Mouse (Mus musculus): ENCODE measurements around the gene Oit1. TPM values are rescaled to one million over a fixed set of nuclear protein-coding genes. Genes with fewer than 3 reads are reported as not detected.

Gene Oit1
- polyA plus RNA-seq, 1 experiment from 2014 or later: not detected

DNA sequence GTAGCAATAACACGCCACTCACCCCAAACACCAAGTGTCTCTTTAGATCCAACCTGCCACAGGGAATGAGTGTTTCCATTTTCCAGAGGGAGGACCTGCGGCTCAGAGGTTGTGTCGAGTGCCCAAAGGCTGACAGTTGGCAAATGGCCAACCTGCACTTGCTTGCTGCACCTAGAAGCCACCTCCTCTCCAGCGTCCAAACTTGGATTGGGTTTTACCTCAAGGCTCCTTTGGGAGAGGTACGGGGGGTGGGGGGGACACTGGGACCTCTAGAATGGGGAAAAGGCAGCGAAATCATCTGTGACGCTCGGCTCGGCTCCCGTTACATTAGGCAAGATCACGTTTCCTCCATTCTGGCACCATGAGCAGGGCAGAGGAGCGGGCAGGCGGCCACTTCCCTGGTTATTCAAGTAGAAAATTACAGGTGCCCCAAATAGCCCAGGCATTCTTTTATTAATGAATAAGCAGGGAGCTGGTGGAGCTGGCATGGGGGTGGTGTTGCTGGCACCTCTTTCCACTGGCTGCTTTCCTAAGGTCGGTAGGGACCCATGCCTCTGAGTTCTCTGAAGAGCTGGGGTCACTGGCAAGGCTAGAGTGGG lies 47.1 kb downstream of the Oit1 start:
- Histone ChIP-seq H3K9me3 (no peaks in the 10 kb centered on the region), H3K27me3 (no peaks in the 10 kb centered on the region), H3K4me2 (no peak overlapping the region), H3K9ac (no peak overlapping the region), H3K4me3 (replicated peaks) (no peak overlapping the region), H3K27ac (no peak overlapping the region), H3K36me3 (replicated peaks) (no peaks in the 10 kb centered on the region), H3K4me1 (peaks cover 23% of the 10 kb centered on the region)
- no peak for ATAC-seq (ENCODE audit: low FRiP score)
- WGBS: 81% methylated on average over 14 of the region's 14 CpGs

DNA sequence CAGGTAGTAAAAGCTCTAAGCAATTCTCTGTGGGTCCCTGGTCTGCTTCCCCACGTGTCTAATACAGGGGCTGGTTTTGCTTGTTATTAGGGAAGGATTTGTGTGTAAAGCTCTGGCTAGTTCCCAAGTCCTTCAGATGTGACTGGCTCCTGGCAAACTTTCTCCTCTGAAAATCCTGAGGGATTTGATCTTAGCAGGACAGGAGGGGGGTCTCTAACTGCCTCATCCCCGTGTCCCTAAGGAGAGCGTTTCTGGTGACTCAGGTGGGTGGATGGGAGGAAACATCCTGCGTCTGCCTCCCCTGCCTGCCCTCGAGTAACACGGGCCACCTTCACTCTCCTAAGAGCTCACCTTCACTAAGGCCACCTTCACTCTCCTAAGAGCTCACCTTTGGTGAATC lies 48.2 kb downstream of the Oit1 start:
- H3K9ac ChIP-seq: no peak overlapping the region
- H3K27me3 ChIP-seq: no peaks in the 10 kb centered on the region
- H3K36me3 ChIP-seq (replicated peaks): no peaks in the 10 kb centered on the region
- no peak for ATAC-seq (ENCODE audit: low FRiP score)
- H3K27ac ChIP-seq: no peak overlapping the region
- H3K4me1 ChIP-seq: peaks cover 23% of the 10 kb centered on the region
- no peak overlapping the region for H3K4me2 ChIP-seq
- no peak overlapping the region for H3K4me3 ChIP-seq (replicated peaks)
- WGBS: 74% methylated on average over 6 of the region's 6 CpGs
- H3K9me3 ChIP-seq: no peaks in the 10 kb centered on the region

DNA sequence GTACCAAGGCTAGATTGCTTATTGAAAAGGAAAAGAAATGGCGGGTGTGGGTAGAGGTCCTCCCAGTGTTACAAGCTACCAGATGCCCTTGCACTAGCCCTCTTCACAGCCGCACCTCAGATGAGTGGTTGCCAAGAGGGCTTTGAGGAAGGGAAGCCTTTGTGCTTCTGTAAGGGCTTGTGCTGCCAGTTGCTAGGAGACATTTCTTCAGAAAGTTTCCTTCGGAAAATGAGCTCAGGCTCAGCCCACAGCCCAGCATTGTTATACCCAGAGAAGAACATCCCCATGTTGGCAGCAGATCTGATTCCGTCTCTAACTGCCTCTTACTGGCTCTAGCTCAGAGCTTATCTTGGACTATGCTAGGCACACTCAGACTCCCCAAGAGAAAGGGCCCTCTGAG lies 49.0 kb downstream of the Oit1 start:
- Histone ChIP-seq H3K36me3 (replicated peaks) (no peaks in the 10 kb centered on the region), H3K4me3 (replicated peaks) (no peak overlapping the region), H3K9me3 (no peaks in the 10 kb centered on the region), H3K27ac (peak overlapping the region; percentile 37), H3K4me2 (no peak overlapping the region), H3K4me1 (peaks cover 23% of the 10 kb centered on the region), H3K27me3 (no peaks in the 10 kb centered on the region), H3K9ac (no peak overlapping the region)
- 26% methylated on average over 4 of the region's 4 CpGs for WGBS
- peak; percentile 66; the same call in 1 of the 2 replicates for ATAC-seq (ENCODE audit: low FRiP score)

DNA sequence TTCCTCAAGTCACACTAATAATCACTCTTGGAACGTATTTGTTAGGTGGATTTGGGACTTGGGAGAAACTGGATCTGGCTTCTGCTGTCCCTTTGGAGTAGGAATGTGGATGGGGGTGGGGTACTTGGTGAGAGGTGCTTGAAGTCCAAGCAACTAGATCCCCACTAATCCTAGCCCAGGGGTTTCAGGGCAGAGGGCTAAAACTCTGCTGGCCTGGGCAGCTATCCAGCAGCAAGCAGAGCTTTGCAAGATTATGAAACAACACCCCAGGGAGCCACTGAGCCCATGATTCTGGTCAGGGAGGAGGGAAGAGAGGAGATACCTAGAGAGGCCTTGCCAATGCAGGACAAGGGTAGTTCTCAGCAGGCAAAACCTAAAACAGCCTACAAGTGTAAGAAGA lies 51.2 kb downstream of the Oit1 start:
- no peaks in the 10 kb centered on the region for H3K27me3 ChIP-seq
- 28% methylated on average over 1 of the region's 1 CpGs for WGBS
- no peak for ATAC-seq (ENCODE audit: low FRiP score)
- H3K4me1 ChIP-seq: peaks cover 19% of the 10 kb centered on the region
- H3K36me3 ChIP-seq (replicated peaks): no peaks in the 10 kb centered on the region
- H3K27ac ChIP-seq: no peak overlapping the region
- H3K4me3 ChIP-seq (replicated peaks): no peak overlapping the region
- H3K9me3 ChIP-seq: no peaks in the 10 kb centered on the region
- H3K9ac ChIP-seq: no peak overlapping the region
- H3K4me2 ChIP-seq: no peak overlapping the region

DNA sequence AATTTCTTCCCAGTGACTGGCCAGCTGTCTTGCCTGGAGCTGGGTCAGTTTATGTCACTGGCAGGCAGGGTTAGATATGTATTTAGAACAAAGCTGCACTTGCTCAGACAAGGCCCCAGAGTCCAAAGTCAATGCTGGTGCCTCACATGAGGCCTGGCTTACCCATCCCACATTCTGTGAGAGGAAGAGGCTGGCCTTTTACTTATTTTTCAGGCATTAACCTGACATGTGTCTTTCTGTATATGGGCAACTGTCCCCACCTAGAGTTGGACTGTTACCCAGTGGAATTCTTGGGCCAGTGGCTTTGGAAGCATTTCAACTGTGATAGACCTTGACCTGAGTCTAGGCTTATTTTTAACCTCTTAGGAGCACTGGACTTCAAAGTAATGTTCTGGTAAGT lies 51.6 kb downstream of the Oit1 start:
- H3K36me3 ChIP-seq (replicated peaks): no peaks in the 10 kb centered on the region
- no peak overlapping the region for H3K4me3 ChIP-seq (replicated peaks)
- no peaks in the 10 kb centered on the region for H3K9me3 ChIP-seq
- peaks cover 19% of the 10 kb centered on the region for H3K4me1 ChIP-seq
- no peak overlapping the region for H3K4me2 ChIP-seq
- H3K27me3 ChIP-seq: no peaks in the 10 kb centered on the region
- no peak overlapping the region for H3K9ac ChIP-seq
- no peak overlapping the region for H3K27ac ChIP-seq
- ATAC-seq (ENCODE audit: low FRiP score): no peak

DNA sequence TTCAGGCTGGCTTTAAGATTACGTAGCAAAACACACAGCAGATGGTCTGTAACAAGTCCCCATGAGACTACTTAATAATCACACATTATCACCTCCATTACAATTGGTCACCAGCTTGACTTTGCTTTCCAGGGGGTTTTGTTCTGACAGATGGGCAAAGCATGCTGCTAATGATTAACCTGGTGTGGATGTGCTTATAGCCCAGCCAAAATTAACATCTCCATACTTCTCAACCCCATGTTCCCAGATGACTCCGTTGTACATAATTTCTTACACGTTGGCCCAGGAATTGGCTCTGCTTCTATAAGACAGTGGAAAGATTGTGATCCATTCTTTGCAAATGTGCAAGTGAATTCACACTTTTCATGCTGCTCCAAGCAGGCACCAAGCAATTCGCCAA lies 52.8 kb downstream of the Oit1 start:
- Histone ChIP-seq H3K4me3 (replicated peaks) (no peak overlapping the region), H3K36me3 (replicated peaks) (no peaks in the 10 kb centered on the region), H3K4me2 (no peak overlapping the region), H3K4me1 (peaks cover 16% of the 10 kb centered on the region), H3K9me3 (no peaks in the 10 kb centered on the region), H3K27ac (no peak overlapping the region), H3K9ac (no peak overlapping the region), H3K27me3 (no peaks in the 10 kb centered on the region)
- WGBS: 77% methylated on average over 4 of the region's 4 CpGs
- no peak for ATAC-seq (ENCODE audit: low FRiP score)

DNA sequence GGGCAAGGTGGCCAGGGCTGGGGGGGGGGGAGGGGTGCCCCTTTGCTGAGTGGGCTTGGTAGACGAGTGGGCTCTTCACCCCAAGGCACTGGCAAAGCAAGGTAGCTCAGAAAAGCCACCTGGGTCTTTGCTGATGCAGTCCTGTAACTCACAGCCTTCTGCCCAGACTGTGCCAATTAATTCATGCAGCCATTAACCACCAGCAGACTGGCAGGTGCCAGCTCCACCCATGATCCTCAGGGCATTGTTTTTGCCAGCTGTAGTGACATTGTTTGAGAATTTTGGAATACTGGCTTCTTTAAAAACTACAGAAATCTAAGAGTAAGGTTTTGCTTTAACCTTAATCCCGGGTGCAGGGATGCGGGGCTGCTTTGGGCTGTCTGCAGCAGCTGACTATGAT lies 58.0 kb downstream of the Oit1 start:
- no peak overlapping the region for H3K4me3 ChIP-seq (replicated peaks)
- WGBS: 77% methylated on average over 3 of the region's 3 CpGs
- ATAC-seq (ENCODE audit: low FRiP score): no peak
- H3K4me2 ChIP-seq: no peak overlapping the region
- H3K4me1 ChIP-seq: peaks cover 20% of the 10 kb centered on the region
- no peak overlapping the region for H3K27ac ChIP-seq
- H3K27me3 ChIP-seq: peaks cover 37% of the 10 kb centered on the region
- H3K9me3 ChIP-seq: no peaks in the 10 kb centered on the region
- no peak overlapping the region for H3K9ac ChIP-seq
- no peaks in the 10 kb centered on the region for H3K36me3 ChIP-seq (replicated peaks)

DNA sequence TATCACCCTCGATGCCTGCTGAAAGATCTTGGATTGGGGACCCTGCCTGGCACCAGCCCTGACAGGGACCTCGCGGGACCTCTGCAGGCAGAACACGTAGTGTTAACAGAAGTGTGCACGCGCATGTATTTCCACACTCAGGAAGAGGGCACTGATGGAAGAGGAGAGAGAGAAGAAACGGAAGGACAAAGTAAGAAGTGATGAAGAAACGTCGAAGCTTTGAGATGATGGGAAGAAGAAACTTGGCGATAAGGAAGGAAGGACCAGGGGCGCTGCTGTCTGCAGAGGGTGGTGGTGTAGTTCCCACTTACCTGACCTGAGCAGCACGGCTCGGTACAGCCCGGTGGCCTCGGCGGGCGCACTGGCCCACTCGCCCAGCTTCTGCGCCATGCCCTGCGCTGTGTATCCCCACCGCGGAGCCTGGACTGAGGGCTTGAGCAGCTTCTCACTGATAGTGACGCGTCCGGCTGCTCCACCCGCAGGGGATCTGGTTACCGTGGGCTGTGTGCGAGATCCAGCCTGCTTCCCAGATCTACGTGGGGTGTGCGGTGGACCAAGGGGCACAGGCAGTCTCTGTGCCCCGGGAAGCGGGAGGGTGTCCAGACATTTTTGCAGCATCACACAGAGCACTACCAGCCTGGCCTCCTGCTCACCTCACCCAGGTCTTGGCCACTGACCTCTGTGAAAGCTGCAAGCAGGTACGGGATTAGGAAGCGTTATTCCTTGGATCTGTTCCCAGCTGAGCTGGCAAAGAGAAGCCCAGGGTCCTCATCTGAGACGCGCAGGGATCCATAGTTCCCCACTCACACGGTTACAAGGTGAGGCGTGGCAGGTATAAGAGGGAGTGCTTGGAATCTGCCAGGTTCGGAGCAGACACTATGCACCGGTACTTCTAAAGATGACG lies 61.1 kb downstream of the Oit1 start, which contains the start of gene Fam107a:
Fam107a (minus strand) TSS at position 830 of the 904 bp plus-strand sequence.
- H3K27me3 ChIP-seq: peaks cover 47% of the 10 kb centered on the region
- no peaks in the 10 kb centered on the region for H3K36me3 ChIP-seq (replicated peaks)
- H3K4me2 ChIP-seq: peak within 1 kb of the TSS; percentile 49
- peak; percentile 52 for ATAC-seq (ENCODE audit: low FRiP score)
- peak within 1 kb of the TSS; percentile 26; the same call in 1 of the 2 replicates for H3K9ac ChIP-seq
- no peak within 1 kb of the TSS for H3K27ac ChIP-seq
- WGBS: 13% methylated on average over 40 of the region's 41 CpGs
- H3K4me3 ChIP-seq (replicated peaks): peak within 1 kb of the TSS; percentile 26
- H3K9me3 ChIP-seq: no peaks in the 10 kb centered on the region
- H3K4me1 ChIP-seq: peaks cover 21% of the 10 kb centered on the region

DNA sequence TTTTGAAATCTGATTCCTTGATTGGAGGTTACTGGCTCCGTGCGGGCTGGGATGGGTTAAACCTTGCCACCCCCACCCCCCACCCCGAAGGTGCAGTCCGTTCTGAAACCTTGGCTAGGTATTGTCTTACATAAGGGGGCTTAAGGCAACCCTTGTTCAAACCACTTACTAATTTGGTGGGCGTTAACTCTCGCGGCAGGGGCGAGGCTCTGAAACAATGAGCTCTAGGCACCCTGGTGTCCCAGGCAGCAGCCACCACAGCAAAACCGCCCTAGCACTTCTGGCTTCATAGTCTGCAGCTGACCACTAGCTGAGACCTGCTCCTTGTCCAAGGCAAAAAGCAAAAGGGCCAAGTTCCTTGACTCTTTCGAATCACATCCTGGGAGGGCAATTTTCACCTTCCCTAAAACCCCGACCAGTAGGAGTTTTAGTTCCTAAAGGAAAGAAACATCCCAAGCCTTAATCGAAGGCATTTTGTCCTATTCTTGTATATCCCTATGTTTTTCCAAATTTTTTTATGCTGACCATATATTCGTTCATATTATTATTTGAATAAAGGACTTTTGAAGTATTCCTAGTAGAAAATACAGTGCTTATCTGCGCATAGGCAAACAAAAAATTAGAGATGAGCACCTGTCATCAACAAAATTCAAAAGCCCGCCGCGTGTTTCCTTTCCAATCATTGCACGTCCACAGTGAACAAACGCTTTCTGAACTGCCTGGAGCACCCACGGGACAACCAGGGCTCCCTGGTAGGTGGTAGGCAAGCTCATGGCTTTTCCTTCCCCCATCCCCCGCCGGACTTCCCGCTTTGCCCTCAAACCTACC lies 62.0 kb downstream of the Oit1 start:
- Histone ChIP-seq H3K4me3 (replicated peaks) (peak overlapping the region; percentile 26), H3K27me3 (peaks cover 47% of the 10 kb centered on the region), H3K36me3 (replicated peaks) (no peaks in the 10 kb centered on the region), H3K9ac (0 out of 2 replicates have a peak overlapping the region, but pooled peaks have one; percentile 26), H3K27ac (no peak overlapping the region), H3K4me1 (peaks cover 21% of the 10 kb centered on the region), H3K4me2 (peak overlapping the region; percentile 49), H3K9me3 (no peaks in the 10 kb centered on the region)
- 1% methylated on average over 23 of the region's 23 CpGs for WGBS
- peak; percentile 69 for ATAC-seq (ENCODE audit: low FRiP score)

DNA sequence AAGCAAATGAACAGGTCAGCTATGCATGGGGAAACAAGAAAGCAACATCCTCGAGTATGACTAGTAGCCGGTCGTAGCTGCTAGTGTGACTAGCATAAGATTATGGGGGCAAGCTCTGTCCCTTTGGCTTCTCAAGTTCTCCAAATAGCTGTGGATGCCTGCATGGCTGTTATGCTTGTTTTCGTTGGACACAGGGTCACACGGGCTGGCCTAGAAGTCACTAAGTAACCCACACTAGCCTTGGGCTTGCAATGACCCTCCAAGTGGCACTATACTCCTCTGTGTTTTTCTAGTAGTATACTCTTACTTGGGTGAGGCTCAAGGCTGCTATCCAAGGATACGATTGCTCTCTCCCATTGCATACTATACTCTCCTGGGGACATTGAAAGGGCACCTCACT lies 63.4 kb downstream of the Oit1 start:
- no peak overlapping the region for H3K4me2 ChIP-seq
- H3K4me3 ChIP-seq (replicated peaks): no peak overlapping the region
- H3K9me3 ChIP-seq: no peaks in the 10 kb centered on the region
- no peak for ATAC-seq (ENCODE audit: low FRiP score)
- no peak overlapping the region for H3K9ac ChIP-seq
- H3K27me3 ChIP-seq: peaks cover 47% of the 10 kb centered on the region
- WGBS: 87% methylated on average over 6 of the region's 6 CpGs
- no peak overlapping the region for H3K27ac ChIP-seq
- peaks cover 22% of the 10 kb centered on the region for H3K4me1 ChIP-seq
- H3K36me3 ChIP-seq (replicated peaks): no peaks in the 10 kb centered on the region

DNA sequence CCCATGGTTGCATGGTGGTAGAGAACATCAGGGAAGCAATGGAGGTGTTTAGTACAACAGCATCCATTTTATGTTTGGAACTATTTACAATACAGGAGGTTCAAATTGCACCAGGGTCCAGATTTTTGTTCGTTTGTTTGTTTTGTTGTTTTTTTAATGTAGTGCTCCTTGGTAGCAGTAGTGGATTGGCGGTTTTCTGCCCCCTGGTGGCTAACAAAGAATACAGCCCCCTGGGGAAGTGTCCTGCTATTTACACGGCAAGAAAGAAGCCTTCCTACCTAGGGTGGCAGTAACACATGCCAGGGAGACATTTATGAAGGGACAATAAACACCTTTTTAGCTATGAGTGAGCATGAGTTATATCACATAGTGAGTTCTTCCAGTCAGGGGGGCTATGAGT lies 64.0 kb downstream of the Oit1 start:
- ATAC-seq (ENCODE audit: low FRiP score): no peak
- no peaks in the 10 kb centered on the region for H3K9me3 ChIP-seq
- peaks cover 47% of the 10 kb centered on the region for H3K27me3 ChIP-seq
- no peak overlapping the region for H3K27ac ChIP-seq
- H3K36me3 ChIP-seq (replicated peaks): no peaks in the 10 kb centered on the region
- peaks cover 28% of the 10 kb centered on the region for H3K4me1 ChIP-seq
- H3K4me2 ChIP-seq: no peak overlapping the region
- no peak overlapping the region for H3K4me3 ChIP-seq (replicated peaks)
- WGBS: 39% methylated on average over 3 of the region's 3 CpGs
- H3K9ac ChIP-seq: no peak overlapping the region

DNA sequence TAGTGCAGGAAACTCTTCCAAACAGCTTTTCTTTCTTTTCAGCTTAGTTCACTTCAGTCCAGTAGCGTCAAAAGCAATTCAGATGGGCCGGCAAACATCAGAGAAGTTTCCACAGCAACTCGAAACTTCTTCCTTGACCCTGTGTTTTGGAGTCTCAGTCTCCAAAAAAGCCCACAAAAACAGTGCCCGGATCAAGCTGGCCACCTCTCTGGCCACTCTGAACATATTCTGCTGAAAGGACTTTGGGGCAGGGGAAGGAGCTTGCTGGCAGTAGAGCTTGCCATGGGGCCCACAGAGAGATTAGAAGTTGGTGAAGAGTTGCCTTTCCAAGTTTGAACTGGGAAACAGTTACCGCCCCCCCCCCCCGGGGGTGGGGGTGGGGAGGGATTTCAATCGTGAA lies 64.7 kb downstream of the Oit1 start:
- Histone ChIP-seq H3K27me3 (peaks cover 42% of the 10 kb centered on the region), H3K36me3 (replicated peaks) (no peaks in the 10 kb centered on the region)
- WGBS: 43% methylated on average over 7 of the region's 7 CpGs

More for the DNA sequence above, 64.7 kb downstream of the Oit1 start:
- peaks cover 31% of the 10 kb centered on the region for H3K4me1 ChIP-seq
- H3K4me2 ChIP-seq: no peak overlapping the region
- H3K27ac ChIP-seq: no peak overlapping the region
- ATAC-seq (ENCODE audit: low FRiP score): no peak
- H3K9me3 ChIP-seq: no peaks in the 10 kb centered on the region
- H3K9ac ChIP-seq: no peak overlapping the region
- no peak overlapping the region for H3K4me3 ChIP-seq (replicated peaks)
